Mouse (Mus musculus): ENCODE measurements around the gene Smtnl1.
A peak's percentile ranks its signal among the peaks of the same experiment; 100 is the strongest.
"Not testable (repeated sequence)": the region's sequence is repeated elsewhere in the genome, so short reads cannot be mapped to it uniquely, and the experiment has no call there.

Smtnl1 gene

DNA sequence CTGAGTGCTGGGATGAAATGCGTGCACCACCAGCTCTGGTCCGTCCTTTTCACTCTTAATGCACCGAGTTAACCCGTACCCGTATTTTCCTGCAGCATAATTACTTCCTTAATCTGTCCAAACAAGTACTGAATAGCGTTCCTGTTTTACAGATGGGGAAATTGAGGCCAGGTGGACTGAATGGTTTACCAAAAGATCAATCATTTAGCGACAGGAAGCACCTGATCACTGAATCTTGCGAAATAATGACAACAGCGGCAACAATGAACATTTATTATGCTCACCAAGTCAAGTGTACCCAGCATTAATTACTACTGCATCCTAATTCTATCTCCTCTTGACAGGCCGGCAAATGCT is 16.1 kb upstream of the Smtnl1 start, which contains the start of gene Slc43a1:
Gene Slc43a1 (plus strand): TSS at position 258 of the 357 bp plus-strand sequence.
- no peak for DNase-seq (ENCODE audit: low read depth, low spot score)

DNA sequence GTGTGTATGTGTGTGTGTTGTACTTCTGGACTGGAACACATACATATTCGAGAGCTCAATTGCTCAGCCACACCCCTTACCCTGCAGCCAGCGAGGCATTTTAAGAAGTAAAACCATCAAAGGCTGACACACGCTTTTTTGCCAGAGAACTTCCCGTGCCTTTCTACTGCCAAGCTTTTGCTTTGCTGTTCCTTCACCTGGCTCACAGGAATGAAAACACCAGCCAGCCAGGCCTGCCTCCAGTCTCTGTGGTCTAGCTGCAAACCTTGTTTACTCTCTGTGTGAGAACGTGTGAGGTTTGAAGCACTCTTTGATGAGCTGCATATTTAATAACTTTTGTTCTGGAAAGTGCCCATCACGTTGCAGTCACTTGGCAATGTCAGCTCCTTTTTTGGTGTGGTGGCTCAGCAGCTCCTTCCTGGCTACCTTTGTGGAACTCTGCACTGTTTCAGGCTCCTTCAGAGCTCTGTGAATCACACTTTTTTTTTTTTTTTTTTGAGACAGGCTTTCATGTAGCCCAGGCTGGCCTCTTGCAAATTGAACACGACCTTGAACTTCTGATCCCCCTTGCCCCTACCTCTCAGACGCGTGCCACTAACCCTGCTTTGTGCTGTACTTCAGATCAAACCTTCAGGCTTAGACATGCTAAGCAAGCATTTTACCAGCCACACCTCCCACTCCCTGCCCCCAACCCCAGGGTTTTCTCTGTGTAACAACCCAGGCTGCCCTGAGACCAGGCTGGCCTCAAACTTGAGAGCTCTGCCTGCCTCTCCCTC is 15.6 kb upstream of the Smtnl1 start:
- peak; percentile 90 for DNase-seq (ENCODE audit: low read depth, low spot score)

DNA sequence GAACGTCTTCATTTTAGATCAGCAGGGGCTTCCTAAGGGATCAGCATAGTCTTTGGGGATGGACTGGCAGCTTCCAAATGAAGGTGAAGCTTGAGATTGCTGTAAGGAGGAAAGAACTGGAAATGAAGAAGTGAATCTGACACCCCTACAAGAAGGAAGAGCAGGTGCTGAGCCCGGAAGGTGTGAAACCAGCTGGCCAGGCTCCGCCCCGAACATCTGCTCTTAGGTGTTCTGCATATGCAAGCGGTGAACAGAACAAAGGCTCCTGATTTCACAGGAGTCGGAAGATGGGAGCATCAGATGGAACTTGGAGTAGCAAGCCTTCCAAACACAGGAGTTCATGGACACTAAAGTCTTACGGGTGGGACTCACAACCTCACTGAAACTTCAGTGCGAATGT is 14.7 kb upstream of the Smtnl1 start:
- DNase-seq (ENCODE audit: low read depth, low spot score) = peak; percentile 85

DNA sequence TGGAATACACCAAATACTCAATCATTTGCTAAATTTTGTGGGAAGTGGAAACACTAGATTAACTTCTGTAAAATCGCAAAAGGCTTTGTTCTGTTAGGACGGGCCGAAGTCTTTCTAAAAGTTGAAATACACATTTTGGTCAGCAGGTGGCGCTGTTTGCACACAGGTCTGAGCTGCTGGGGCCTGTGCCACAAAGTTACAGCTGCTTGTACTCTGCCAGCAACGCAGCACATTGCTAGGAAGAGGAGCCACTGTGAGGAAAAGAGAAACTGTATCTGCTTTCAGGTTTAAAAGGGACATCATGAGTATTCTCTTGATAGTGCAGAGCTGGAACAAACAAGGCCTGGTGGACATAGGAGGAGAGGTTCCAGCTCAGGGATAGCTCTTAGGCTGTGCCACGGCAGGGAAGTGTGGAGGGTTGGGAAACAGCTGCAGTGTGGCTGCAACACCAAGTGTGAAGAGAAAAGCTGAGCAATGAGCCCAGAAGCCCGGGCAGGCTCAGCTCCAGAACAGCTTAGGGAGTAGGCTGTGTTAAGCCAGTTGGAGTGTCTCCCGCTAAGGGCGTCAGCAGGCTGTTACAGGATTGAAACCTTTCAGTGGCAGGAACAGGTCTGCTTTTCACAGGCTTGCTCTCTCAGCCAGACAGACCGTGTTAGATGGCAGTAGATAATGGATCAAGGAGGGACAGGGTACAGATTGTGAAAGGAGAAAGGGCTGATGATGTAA is 9.4 kb upstream of the Smtnl1 start:
- peak; percentile 87 for DNase-seq (ENCODE audit: low read depth, low spot score)

DNA sequence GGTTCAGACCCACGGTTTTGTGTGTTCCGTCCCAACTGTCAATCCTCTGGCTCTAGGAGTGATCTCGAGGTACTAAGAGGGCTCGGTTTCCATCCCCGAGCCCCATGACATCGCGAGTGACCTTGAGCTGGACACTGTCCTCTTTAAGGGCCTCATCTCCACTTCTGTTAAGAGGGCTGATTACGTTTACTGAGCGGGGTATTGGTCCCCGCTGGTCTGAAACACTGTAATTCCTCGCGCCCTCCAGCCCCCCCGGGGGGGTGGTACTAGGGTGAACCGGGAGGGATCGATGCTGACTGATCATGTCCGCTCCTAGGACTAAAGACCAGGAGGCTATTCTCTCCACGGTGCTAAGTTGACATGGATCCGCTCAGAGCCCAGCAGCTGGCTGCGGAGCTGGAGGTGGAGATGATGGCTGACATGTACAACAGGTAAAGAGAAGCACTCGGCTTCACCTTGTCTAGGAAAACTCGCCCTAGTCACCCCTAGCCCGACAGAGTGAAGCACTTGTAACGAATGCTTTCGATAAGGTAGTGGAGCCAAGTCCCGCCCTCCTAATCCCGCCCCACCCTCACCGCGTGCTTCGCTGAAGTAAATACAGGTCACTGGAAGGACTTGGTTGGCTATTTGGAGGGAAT is 5.0 kb upstream of the Smtnl1 start:
- DNase-seq (ENCODE audit: low read depth, low spot score) = peak; percentile 59

DNA sequence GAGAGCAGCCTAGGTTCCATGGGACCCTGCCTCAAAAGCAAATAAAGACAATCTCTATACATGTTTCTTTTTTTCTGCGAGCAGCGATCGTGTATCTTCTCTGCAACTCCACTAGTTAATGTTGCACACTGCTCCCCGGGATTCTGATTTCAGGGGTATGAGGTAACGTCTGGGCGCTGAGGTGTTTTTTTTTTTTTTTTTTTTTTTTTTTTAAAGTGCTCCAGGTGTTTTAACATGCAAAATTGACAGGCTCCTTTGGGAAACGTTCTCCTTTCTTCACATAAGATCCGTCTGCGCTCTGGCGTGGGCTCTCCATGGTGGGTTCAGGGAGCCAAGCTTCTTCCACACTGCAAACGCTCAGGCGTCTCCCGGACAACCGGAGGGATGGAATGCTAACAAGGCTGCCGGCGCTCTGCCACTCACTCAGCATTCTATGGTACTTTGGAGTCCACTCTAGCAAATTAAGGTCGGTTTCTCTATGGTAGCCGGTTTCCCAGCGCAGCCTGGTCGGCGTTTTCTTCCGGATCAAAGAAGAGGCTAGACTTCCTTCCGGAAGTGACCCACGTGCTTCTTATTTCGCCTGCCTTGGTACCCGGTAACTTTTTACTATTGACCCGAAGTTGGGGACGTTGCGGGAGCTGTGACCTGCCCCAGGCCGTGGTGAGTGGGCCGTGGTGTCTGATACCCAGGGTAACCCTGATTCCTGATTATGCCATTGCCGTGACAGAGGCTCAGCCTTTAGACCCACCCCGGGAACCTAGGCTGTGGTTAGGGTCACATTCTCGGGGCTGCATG is 4.2 kb upstream of the Smtnl1 start, which contains the start of gene Timm10:
Gene Timm10 (plus strand): TSS at position 510 of the 795 bp plus-strand sequence.
- DNase-seq (ENCODE audit: low read depth, low spot score) = peak; percentile 97

DNA sequence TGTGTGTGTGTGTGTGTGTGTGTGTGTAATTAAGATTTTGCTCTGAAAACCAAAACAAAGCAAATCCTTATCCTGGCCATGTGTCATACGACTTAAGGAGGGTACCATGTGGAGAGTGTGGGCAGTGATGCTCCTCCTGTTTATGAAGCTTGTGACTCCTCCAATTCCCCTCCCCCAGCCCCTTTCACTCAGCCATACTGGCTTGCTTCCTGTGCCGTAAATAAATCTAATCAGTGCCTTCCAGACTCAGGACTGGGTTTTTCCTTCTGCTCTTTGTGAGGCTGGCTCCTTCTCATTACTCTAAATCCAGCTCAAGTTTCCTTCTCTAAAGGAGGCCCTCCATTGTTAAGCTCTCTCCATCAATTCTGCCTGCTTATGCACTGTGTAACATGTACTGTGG is 785 bp upstream of the Smtnl1 start:
- no peak for DNase-seq (ENCODE audit: low read depth, low spot score)

DNA sequence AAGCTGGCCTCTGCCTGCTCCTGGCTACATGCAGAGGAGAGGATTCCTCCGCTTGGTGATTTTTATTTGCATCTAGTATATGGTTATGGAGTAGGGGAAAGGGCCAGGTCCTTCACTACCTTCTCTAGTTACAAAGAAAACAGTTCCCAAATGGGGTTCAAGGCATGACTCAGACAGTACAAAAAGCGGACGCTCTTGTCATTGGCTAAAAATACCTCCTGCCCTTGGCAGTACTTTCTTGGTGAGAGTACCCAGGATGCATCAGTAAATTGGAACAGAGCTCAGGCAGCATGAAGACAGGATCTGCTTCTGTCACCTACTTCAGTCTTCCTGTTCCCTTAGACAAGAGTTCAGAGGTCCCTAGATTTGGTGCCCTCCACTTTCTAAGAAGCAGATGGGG is 2.6 kb downstream of the Smtnl1 start:
- DNase-seq (ENCODE audit: low read depth, low spot score) = no peak

DNA sequence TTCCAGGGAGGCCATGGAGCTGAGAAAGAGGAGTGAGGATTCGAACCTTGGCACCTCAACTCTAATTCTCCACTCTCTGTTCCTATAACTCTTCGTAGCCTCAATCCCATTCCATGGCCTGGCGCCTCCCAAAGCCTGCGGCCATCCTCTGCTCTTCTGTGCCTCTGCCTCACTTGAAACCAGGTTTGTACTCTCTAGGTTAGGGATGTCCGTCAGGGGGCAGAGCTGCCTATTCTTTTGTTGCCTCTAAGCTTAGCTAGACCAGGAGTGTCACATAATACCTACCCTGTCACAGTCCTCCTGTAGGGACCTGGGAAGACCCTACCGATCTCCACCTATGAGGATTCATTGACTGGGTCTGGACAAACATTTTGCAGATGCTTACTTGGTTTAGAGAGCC is 9.8 kb downstream of the Smtnl1 start:
- no peak for DNase-seq (ENCODE audit: low read depth, low spot score)

DNA sequence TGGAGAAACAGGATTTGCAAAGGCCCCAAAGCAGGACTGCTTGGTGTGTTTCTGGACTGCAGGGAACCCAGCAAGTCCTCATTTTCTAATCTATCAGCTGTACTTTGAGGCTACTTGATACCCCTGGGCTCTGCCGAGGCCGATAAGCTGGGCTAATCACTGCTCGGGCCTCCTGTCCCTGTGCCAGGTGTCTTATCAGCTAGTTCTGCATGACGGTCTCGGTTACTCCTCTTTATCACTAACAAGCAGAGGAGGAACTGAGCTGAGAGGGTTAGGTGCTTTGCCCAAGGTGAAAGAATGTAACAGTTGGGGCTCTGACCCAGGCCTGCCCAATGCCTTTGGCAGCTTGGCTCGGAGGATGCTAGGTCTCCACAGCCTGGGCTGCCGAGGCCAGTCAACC is 10.6 kb downstream of the Smtnl1 start:
- DNase-seq (ENCODE audit: low read depth, low spot score) = no peak

DNA sequence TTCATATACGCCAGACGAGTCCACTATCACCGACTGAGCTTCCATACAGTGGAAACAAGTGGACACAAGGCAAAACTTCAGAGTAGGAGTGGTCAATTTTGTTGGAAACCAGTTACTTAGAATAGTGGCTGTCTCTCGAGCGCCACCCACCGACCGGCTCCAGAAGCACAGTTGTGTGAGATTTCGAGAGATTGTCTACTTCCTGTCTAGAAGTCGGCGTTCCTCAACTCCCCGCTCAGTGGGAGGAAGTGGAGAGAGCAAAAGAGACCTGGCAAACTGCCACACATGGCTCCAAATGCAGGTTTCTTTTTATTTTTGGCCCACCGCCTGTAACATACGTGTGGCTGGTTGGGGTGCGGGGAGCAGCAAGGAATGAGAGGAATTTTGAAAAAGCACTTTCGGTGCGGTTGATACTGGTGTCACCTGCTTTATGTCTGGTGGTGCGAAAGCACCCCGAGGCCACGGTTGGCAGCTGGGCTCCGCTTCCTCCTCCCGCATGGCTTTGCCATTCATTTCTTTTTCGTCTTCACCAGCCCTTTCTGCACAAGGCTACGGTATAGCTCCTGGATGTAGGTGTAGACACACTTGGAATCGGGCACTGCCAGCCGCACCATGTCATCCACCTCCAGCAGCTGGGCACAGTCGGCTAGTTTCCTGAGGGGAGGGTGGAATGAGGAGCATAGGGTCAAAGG is 11.4 kb downstream of the Smtnl1 start:
- peak; percentile 59 for DNase-seq (ENCODE audit: low read depth, low spot score)

DNA sequence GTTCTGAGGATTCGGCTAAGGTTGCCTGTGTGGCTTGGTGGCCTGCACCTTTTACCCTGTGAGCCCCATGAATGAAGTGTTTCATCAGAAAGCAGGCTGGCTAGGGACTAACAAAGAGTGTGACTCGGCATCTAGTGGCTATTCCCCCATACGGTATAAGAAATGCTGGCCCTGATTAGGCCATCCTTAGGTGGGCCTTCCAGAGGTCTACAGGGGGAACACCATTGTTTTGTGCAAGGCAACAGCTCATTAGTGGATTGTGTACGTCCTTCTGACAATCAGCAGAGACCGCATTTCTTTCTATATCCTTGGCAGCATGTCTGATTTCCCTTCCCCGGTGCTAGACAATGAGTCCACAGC is 11.9 kb downstream of the Smtnl1 start:
- no peak for DNase-seq (ENCODE audit: low read depth, low spot score)

DNA sequence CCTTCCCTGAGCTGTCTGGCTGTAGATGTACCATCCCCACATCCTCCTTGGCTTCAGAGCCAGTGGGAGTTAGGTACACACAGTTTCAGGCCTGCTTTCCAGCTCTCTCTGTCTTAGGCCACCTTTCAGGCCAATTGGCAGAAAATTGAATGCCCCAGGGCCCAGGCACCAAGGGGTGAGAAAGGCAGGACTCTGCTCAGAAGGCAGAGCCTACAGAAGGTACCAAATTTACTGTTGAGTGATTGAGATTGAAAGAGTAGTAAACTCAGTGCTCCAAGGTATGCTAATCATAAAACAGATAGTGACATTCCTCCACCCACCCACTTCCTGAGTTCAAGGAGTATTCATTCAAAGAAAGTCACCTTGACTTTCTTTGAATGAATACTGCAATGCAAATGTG is 13.1 kb downstream of the Smtnl1 start:
- DNase-seq (ENCODE audit: low read depth, low spot score) = peak; percentile 54

DNA sequence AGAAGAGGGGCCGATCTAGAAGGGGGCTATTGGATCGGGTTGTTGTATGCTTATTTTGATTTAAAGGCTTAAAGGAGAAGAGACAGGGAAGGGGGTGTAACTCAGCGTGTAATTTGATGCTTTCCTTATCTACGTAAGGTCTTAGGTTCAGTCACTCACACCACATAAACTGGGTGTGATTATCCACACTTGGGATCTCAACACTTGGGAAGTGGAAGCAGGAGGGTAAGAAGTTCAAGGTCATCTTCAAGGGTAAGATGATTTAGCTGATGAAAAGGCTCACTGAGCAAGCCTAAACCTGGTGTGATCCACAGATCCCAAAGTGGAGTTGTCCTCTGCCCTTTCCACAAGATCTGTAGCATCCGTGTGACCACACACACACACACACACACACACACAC is 15.9 kb downstream of the Smtnl1 start:
- no peak for DNase-seq (ENCODE audit: low read depth, low spot score)

DNA sequence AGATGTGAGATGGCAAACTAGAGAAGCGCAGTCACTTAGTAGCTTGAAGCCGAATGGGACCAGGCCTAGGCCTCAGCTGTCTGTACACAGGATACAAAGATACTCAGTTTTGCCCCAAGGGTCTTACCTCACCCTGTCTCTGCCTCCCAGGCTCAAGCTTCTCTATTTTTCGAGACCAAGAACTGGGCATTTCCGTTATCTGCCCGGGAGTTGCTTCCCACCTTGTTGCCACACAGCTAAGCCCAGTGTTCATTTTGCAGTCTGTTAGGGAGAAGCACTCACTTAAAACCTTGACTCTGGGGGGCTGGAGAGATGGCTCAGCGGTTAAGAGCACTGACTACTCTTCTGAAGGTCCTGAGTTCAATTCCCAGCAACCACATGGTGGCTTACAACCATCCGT is 18.5 kb downstream of the Smtnl1 start:
- no peak for DNase-seq (ENCODE audit: low read depth, low spot score)

DNA sequence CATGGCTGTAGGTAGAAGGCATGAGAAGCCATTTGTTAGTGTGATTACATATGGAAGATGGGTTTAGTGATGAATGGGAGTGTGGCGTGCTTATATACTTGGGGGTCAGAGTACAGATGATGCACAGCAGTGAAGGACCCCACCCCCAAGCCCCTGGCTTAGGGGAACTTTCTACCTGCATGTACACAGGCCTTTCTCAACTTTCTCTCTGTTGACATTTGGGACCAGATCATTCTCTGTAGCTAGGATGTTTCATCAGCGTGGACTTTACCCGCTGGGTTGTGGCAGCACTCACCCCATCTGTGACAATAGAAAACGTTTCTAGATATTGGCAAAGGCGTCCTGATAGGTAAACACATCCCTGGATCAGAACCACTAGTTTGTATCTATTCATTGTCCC is 21.2 kb downstream of the Smtnl1 start:
- DNase-seq (ENCODE audit: low read depth, low spot score) = not testable (repeated sequence)

DNA sequence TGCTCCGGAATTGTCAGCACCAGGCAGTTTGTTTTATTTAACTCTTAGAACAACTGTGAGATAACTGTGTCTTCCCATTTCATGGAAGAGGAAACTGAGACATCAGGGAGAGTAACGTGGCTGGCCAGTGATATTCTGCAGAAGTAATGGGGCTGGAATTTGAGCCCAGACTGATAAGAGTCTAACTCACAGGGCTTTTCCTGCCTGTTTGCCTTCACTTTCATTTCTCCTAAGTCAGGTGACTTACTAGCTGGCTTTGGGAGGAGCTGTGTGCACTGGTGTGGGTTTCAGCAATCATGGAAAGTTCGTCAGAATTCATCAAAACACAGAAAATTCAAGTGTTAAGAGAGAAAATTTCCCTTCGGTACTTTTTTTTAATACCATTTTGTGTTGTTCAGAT is 22.1 kb downstream of the Smtnl1 start:
- no peak for DNase-seq (ENCODE audit: low read depth, low spot score)

DNA sequence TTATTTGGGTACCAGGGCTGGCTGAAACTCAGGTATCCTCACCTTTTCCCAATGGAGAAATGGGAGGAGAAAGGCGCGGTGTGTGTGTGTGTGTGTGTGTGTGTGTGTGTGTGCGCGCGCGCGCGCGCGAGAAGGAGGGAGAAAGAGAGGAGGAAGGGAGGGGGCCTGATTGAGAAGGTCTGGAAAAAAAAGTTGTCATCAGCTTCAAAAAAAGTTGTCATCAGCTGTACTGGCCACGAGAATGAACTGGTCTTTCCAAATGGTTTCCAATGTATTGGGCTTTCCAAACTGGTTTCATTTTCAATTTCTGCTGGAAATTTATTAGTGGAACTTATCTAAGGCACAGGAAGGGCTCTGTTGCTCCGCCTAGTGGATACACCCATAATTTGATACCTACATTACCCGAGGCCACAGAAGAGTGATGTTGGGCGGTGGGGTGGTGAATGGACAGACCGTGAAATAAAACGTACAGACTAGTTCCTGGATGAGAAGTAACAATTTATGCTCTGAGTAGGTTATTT is 23.4 kb downstream of the Smtnl1 start:
- peak; percentile 60 for DNase-seq (ENCODE audit: low read depth, low spot score)

DNA sequence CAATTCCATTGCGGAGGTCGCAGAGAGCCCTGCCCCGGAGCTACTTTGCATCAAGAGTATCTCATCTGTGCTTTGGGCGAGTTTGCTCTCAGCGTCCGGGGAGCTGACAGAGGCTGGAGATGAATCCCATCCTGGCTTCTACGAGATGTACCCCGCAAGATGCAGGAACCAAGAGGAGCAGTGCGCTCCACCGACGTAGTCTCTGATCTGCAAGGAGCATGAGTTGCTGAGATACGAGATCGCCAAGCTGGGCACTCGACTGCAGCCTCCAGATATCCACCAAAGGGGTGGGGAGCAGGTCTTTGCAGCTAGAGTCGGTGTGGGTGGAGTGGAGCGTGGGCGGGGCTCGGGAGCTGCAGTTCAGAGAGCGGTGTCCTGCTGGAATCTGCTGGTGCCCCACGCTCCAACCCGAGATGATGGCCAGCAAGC is 23.9 kb downstream of the Smtnl1 start, which contains the start of gene Ube2l6:
Gene Ube2l6 (plus strand): TSS at position 336 of the 429 bp plus-strand sequence.
- DNase-seq (ENCODE audit: low read depth, low spot score) = peak; percentile 73

DNA sequence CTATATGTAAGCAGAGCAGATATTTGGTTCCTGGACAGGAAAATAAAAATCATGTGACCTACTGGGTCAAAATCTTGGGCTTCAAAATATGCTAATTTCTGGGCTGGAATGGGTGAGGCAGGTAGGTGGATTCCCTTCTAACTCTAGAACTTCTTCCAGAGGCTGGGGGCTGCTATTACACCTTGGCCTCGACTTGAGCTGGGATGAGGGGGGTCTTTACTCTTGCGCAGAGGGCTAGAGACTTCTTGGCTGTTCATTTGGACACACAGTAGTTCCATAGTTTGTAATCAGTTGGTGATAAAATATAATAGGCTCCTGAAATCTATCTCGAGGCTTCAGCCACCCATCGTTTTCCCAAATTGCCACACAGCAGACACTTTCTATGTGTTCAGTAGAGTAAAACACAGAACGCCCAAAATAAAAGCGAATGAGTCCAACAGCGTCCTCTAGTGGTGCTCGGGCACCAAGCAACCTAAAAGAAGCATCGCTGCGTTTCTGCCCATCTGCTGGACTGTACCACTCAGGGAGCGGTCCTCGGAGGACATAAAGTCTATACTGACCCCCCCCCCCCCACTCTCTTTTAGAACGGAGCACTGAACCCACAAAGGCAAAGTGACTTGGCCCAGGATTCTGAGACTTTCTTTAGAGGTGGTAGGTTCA is 24.5 kb downstream of the Smtnl1 start:
- peak; percentile 79 for DNase-seq (ENCODE audit: low read depth, low spot score)
